Mouse (Mus musculus): ENCODE data around the gene Gmeb2. TPM values are rescaled to one million over a fixed set of nuclear protein-coding genes. Genes with fewer than 3 reads are reported as not detected.
A peak's percentile ranks its signal among the peaks of the same experiment; 100 is the strongest.

Gene Gmeb2
- total and polyA plus RNA-seq, 3 experiments, result 11.6 to 20.7 (median 17.3) TPM

DNA sequence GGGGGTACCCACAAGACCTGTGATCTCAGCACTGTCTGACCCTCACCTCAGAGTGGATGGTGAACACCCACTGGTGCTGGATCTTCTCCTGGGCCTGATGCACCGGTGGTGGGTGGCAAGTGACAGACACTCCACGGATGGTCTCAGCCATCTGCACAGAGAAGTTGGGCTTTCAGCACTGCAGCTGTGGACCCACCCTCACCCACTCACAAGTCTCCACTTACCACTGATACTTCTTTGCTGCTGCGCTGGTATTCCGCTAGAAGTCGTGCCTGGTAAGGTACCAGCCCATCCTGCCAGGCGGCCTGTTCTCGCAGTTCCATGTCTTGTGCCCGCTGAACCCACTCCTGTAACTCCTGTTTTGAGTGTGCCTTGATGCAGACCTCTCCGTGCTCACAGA is 48.6 kb downstream of the Gmeb2 start:
- peak overlapping the region; percentile 26; the same call in 1 of the 2 replicates for H3K27ac ChIP-seq (ENCODE audit: insufficient read depth, low read depth)

DNA sequence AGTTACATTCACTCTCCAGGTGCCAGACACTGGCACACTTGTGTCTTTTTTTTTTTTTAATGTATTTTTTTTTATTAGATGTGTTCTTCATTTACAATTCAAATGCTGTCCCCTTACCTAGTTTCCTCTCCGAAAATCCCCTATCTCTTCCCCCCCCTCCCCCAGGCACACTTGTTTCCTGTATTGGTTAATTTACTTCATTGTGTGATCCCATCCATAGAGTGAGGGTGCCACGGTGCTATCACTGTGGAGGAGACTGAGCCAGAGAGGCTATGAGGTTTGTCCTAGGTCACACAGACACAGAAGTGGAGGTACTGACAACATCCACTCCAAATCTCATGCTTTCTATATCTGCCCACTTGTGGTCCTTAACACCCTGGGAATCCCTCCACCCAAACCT is 49.0 kb downstream of the Gmeb2 start:
- Histone ChIP-seq H3K9me3 (replicated peaks; ENCODE audit: low read length) (no peaks in the 10 kb centered on the region), H3K27ac (ENCODE audit: insufficient read depth, low read depth) (peak overlapping the region; percentile 26; the same call in 1 of the 2 replicates), H3K4me2 (ENCODE audit: insufficient read depth, low read depth, poor library complexity, severe bottlenecking) (peak overlapping the region; percentile 92), H3K79me2 (replicated peaks; ENCODE audit: control insufficient read depth, extremely low read depth, insufficient read depth, poor library complexity, severe bottlenecking) (peaks cover 8% of the 10 kb centered on the region), H3K4me1 (ENCODE audit: control insufficient read depth in 1 of 2, insufficient read depth in 2 of 2) (peaks cover 35 to 59% of the 10 kb centered on the region in 2 experiments), H3K27me3 (replicated peaks) (no peaks in the 10 kb centered on the region), H3K4me3 (replicated peaks in 1 of 3; ENCODE audit: low read depth in 2 of 3, low read length in 2 of 3, poor library complexity in 1 of 3) (peak overlapping the region in 2 of 3 experiments; percentile 20 to 42), H3K9ac (ENCODE audit: insufficient read depth, low read depth) (peak overlapping the region; percentile 43), H3K36me3 (replicated peaks in 1 of 2; ENCODE audit: control insufficient read depth in 1 of 2, insufficient read depth in 1 of 2, low read length in 1 of 2) (peaks cover 57 to 68% of the 10 kb centered on the region in 2 experiments)
- DNase-seq (ENCODE audit: extremely low read depth), result peak; percentile 27
- dilution Hi-C loops (cut with MboI; ENCODE audit: extremely low pct_ligation_motif_present, extremely low pct_unique_long_range_greater_than_20kb, low sequenced_read_pairs) (no loop called here), in situ Hi-C loops (cut with MboI; ENCODE audit: low pct_ligation_motif_present, low pct_unique_long_range_greater_than_20kb, low sequenced_read_pairs) (no loop called here)
- TF ChIP-seq CHD1 (IDR thresholded peaks at IDR 0.05; ENCODE audit: low read depth, low read length) (no peak), RCOR1 (conservative IDR thresholded peaks at IDR 0.05; ENCODE audit: low read depth, low read length) (no peak), BHLHE40 (IDR thresholded peaks at IDR 0.05; ENCODE audit: low read depth, low read length) (peak; percentile 43; the same call in 1 of the 2 replicates), ETS1 (conservative IDR thresholded peaks at IDR 0.05; ENCODE audit: low read depth, low read length) (0 out of 2 replicates have a peak, but pooled peaks have one; percentile 21), MAX (IDR thresholded peaks at IDR 0.05; ENCODE audit: low read length) (no peak), POLR2AphosphoS2 (IDR thresholded peaks at IDR 0.05; ENCODE audit: low read depth, low read length) (no peak), ZNF384 (IDR thresholded peaks at IDR 0.05; ENCODE audit: low read depth, low read length) (peak; percentile 84)

More for the DNA sequence above, 48.6 kb downstream of the Gmeb2 start:
- no peak for TF ChIP-seq BHLHE40 (IDR thresholded peaks at IDR 0.05; ENCODE audit: low read depth, low read length)
- no peak for TF ChIP-seq JUN (IDR thresholded peaks at IDR 0.05; ENCODE audit: insufficient read depth, low read depth, low read length)
- TF ChIP-seq RAD21 (IDR thresholded peaks at IDR 0.05; ENCODE audit: low read depth, low read length), result no peak
- no peak for TF ChIP-seq CHD1 (IDR thresholded peaks at IDR 0.05; ENCODE audit: low read depth, low read length)
- TF ChIP-seq ZKSCAN1 (IDR thresholded peaks at IDR 0.05; ENCODE audit: borderline replicate concordance, low read depth, low read length), result no peak
- TF ChIP-seq IRF4 (IDR thresholded peaks at IDR 0.05; ENCODE audit: low read depth, low read length), result 0 out of 2 replicates have a peak, but pooled peaks have one; percentile 15
- no peak for TF ChIP-seq USF1 (IDR thresholded peaks at IDR 0.05; ENCODE audit: low read depth, low read length)
- Histone ChIP-seq H3K79me2 (replicated peaks; ENCODE audit: control insufficient read depth, extremely low read depth, insufficient read depth, poor library complexity, severe bottlenecking) (peaks cover 8% of the 10 kb centered on the region), H3K4me3 (replicated peaks in 1 of 3; ENCODE audit: low read depth in 2 of 3, low read length in 2 of 3, poor library complexity in 1 of 3) (peak overlapping the region in 2 of 3 experiments; percentile 20 to 42), H3K9me3 (replicated peaks; ENCODE audit: low read length) (no peaks in the 10 kb centered on the region), H3K4me2 (ENCODE audit: insufficient read depth, low read depth, poor library complexity, severe bottlenecking) (peak overlapping the region; percentile 92), H3K9ac (ENCODE audit: insufficient read depth, low read depth) (peak overlapping the region; percentile 43), H3K27me3 (replicated peaks) (no peaks in the 10 kb centered on the region), H3K36me3 (replicated peaks in 1 of 2; ENCODE audit: control insufficient read depth in 1 of 2, insufficient read depth in 1 of 2, low read length in 1 of 2) (peaks cover 53 to 64% of the 10 kb centered on the region in 2 experiments), H3K4me1 (ENCODE audit: control insufficient read depth in 1 of 2, insufficient read depth in 2 of 2) (peaks cover 39 to 63% of the 10 kb centered on the region in 2 experiments)
- dilution Hi-C loops (cut with MboI; ENCODE audit: extremely low pct_ligation_motif_present, extremely low pct_unique_long_range_greater_than_20kb, low sequenced_read_pairs) (no loop called here), in situ Hi-C loops (cut with MboI; ENCODE audit: low pct_ligation_motif_present, low pct_unique_long_range_greater_than_20kb, low sequenced_read_pairs) (no loop called here)
- no peak for DNase-seq (ENCODE audit: extremely low read depth)
